9 mouse cellular contexts compared by ENCODE assay signal in the genomic region with DNA sequence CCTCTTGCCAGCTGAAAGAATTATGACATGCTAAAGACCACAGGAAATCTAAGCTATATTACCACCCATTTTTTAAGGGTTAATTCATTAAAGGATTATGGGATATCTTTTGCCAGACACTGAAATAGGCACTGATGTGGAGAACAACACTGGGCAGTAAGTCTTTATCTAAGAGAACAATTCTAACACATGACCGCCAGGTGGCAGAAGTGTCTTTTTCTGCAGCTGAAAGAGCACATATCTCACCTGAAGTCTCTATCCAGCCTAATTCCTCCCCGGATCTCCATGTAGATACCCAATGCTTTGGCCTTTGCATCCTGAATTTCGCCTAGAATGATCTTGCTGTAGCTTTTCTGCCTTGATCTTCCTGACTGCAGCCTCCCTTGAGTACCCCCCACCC. TPM values are rescaled to one million over a fixed set of nuclear protein-coding genes. Genes with fewer than 3 reads are reported as not detected.
DNase-seq lines count a peak whose midpoint lies in the region; ATAC-seq lines count a peak whose summit lies in the region.
"Had no signal": no experiment of that assay in that cellular context is flagged by ENCODE, and none has a peak within 500 bp of the region (broad histone marks: within the 10 kb centered on the region; RNA-seq: fewer than 3 reads in every experiment).

No protein-coding gene starts in this region.

- no peak overlapping the region for H3K27ac ChIP-seq in kidney, embryonic 16.5 days (ENCODE audit: low read length)
- H3K27ac ChIP-seq in midbrain, embryonic 13.5 days, result no peak overlapping the region
- H3K27ac ChIP-seq: midbrain, embryonic 12.5 days had no signal

- H3K4me1 ChIP-seq in kidney, embryonic 16.5 days (ENCODE audit: insufficient read depth, low read length), result no peaks in the 10 kb centered on the region
- H3K4me1 ChIP-seq in midbrain, embryonic 13.5 days (replicated peaks), result no peaks in the 10 kb centered on the region
- H3K4me1 ChIP-seq: midbrain, embryonic 12.5 days had no signal

- WGBS in kidney, embryonic 16.5 days, result 27% methylated on average over 3 of the region's 3 CpGs
- WGBS in midbrain, embryonic 13.5 days, result 24% methylated on average over 3 of the region's 3 CpGs

- H3K4me2 ChIP-seq in kidney, embryonic 16.5 days (replicated peaks; ENCODE audit: low read depth, low read length), result no peak overlapping the region
- H3K4me2 ChIP-seq in midbrain, embryonic 13.5 days (replicated peaks), result no peak overlapping the region
- H3K4me2 ChIP-seq: midbrain, embryonic 12.5 days had no signal

- no peaks in the 10 kb centered on the region for H3K27me3 ChIP-seq in kidney, embryonic 16.5 days (ENCODE audit: insufficient read depth, low read length)
- H3K27me3 ChIP-seq in midbrain, embryonic 13.5 days, result no peaks in the 10 kb centered on the region
- H3K27me3 ChIP-seq: midbrain, embryonic 12.5 days had no signal

- no peaks in the 10 kb centered on the region for H3K36me3 ChIP-seq in kidney, embryonic 16.5 days (ENCODE audit: insufficient read depth, low read length)
- no peaks in the 10 kb centered on the region for H3K36me3 ChIP-seq in midbrain, embryonic 13.5 days
- H3K36me3 ChIP-seq: midbrain, embryonic 12.5 days had no signal

- H3K9me3 ChIP-seq in kidney, embryonic 16.5 days (ENCODE audit: low read length), result no peaks in the 10 kb centered on the region
- H3K9me3 ChIP-seq in midbrain, embryonic 13.5 days, result peaks cover 10% of the 10 kb centered on the region

- no peak overlapping the region for H3K9ac ChIP-seq in kidney, embryonic 16.5 days (replicated peaks; ENCODE audit: low read length)
- no peak overlapping the region for H3K9ac ChIP-seq in midbrain, embryonic 13.5 days (replicated peaks)
- H3K9ac ChIP-seq: midbrain, embryonic 12.5 days had no signal

- ATAC-seq in kidney, embryonic 16.5 days (ENCODE audit: low FRiP score, low TSS enrichment), result no peak
- no peak for ATAC-seq in midbrain, embryonic 13.5 days

- H3K4me3 ChIP-seq in kidney, embryonic 16.5 days (ENCODE audit: low read length), result no peak overlapping the region
- no peak overlapping the region for H3K4me3 ChIP-seq in midbrain, embryonic 13.5 days (replicated peaks)
- H3K4me3 ChIP-seq: midbrain, embryonic 12.5 days had no signal

- DNase-seq in kidney, adult 8-10 months, result peak; percentile 15 to 38
- peak; percentile 34 for DNase-seq in CD4-positive helper T cell, adult 2 months (ENCODE audit: low read depth, low spot score)
- peak; percentile 7 for DNase-seq in Muller cell, postnatal 12 days (ENCODE audit: inconsistent ontology term)
- peak; percentile 37 to 56 for DNase-seq in cerebellum, postnatal 4 days (ENCODE audit: low spot score in 2 of 2)
- DNase-seq in kidney, postnatal 25 days, result peak; percentile 46 to 74
- peak; percentile 58 for DNase-seq in mesoderm, embryonic 11.5 days (ENCODE audit: low read depth, low spot score)

RNA-seq across cellular contexts. Expression of a gene that starts 41.5 kb away (rescaled TPM):
- polyA plus RNA-seq in kidney, embryonic 16.5 days (2015; fragmentation: Nextera tagmentation; extraction: Ambion mirVana), result 24.6 and 28.7 TPM in 2 replicates
- 2.9 and 3.1 TPM in 2 replicates for polyA plus RNA-seq in midbrain, embryonic 13.5 days (2015; fragmentation: Nextera tagmentation; extraction: Ambion mirVana)

Comparison
In these comparisons a context has a peak if more than half of its experiments do, and no peak if none do; other contexts are left out.
1. DNase-seq: peak in every context shown above with its lines; median percentile 60 in kidney, postnatal 25 days; 58 in mesoderm, embryonic 11.5 days; 46 in cerebellum, postnatal 4 days; 34 in CD4-positive helper T cell, adult 2 months; 26 in kidney, adult 8-10 months; 7 in Muller cell, postnatal 12 days.